In genomic region chr8:126600816-126601243, GRCm38 (mm10) we compare ENCODE assay signal across 9 mouse cellular contexts. TPM values are rescaled to one million over a fixed set of nuclear protein-coding genes. Genes with fewer than 3 reads are reported as not detected.
DNase-seq lines count a peak whose midpoint lies in the region; ATAC-seq and TF ChIP-seq lines count a peak whose summit lies in the region.
"Had no signal": no experiment of that assay in that cellular context is flagged by ENCODE, and none has a peak within 500 bp of the region (broad histone marks: within the 10 kb centered on the region; RNA-seq: fewer than 3 reads in every experiment).

No protein-coding gene starts in this region.

- H3K9me3 ChIP-seq in E14TG2a.4 (ENCODE audit: low read length) = peaks cover 16% of the 10 kb centered on the region
- H3K9me3 ChIP-seq in heart, embryonic 10.5 days = no peaks in the 10 kb centered on the region

- H3K4me1 ChIP-seq in E14TG2a.4 (replicated peaks; ENCODE audit: low read depth, low read length) = peaks cover 72% of the 10 kb centered on the region
- H3K4me1 ChIP-seq in heart, embryonic 10.5 days = peaks cover 60% of the 10 kb centered on the region

- peak; percentile 52 for DNase-seq in adrenal gland, postnatal 10 days
- DNase-seq in adrenal gland, postnatal 4 days (ENCODE audit: low spot score in 2 of 2) = no peak
- DNase-seq in heart, embryonic 10.5 days (ENCODE audit: low spot score) = no peak
- DNase-seq in kidney, postnatal 14 days = peak; percentile 90
- DNase-seq in spleen, postnatal 4 days (ENCODE audit: low spot score in 2 of 2) = no peak
- no peak for DNase-seq in ovary, postnatal 14 days (ENCODE audit: low spot score)
- DNase-seq: cerebellum, adult 2 months had no signal

- no peak for TF ChIP-seq CTCF in E14TG2a.4 (conservative IDR thresholded peaks at IDR 0.05; ENCODE audit: low read length)

- H3K27me3 ChIP-seq in E14TG2a.4 (ENCODE audit: insufficient read depth, low read length) = no peaks in the 10 kb centered on the region
- no peaks in the 10 kb centered on the region for H3K27me3 ChIP-seq in heart, embryonic 10.5 days (ENCODE audit: insufficient read depth, poor library complexity, severe bottlenecking)

- peak overlapping the region; percentile 41 for H3K4me3 ChIP-seq in E14TG2a.4 (replicated peaks; ENCODE audit: low read length)
- no peak overlapping the region for H3K4me3 ChIP-seq in heart, embryonic 10.5 days

- ATAC-seq in erythroid progenitor cell, adult 5-6 weeks (replicated peaks; ENCODE audit: low FRiP score, poor library complexity, severe bottlenecking) = no peak

- H3K27ac ChIP-seq in heart, embryonic 10.5 days = peak overlapping the region; percentile 49

- WGBS in heart, embryonic 10.5 days = 6% methylated on average over 7 of the region's 7 CpGs

- H3K36me3 ChIP-seq in E14TG2a.4 (ENCODE audit: insufficient read depth, low read length) = no peaks in the 10 kb centered on the region
- H3K36me3 ChIP-seq in heart, embryonic 10.5 days = no peaks in the 10 kb centered on the region

RNA-seq across cellular contexts. Expression of gene Irf2bp2, which starts 7.0 kb away (rescaled TPM):
- total RNA-seq in adrenal gland, postnatal 10 days (2021) = 100 to 1,000 TPM in 1 of 2 experiments, 10 to 100 TPM in 1; 91.0 to 110 TPM
- 100 to 1,000 TPM; 115 to 119 TPM for total RNA-seq in adrenal gland, postnatal 4 days (2021)
- 4.6 and 6.5 TPM in 2 replicates for polyA plus RNA-seq in heart, embryonic 10.5 days (2016; fragmentation: Nextera tagmentation; extraction: Ambion mirVana)
- 19.8 and 24.7 TPM in 2 replicates for total RNA-seq in erythroid progenitor cell, adult 5-6 weeks (2015; ENCODE audit: low replicate concordance)
- total RNA-seq in erythroid progenitor cell, adult 5-6 weeks (2017; ENCODE audit: low replicate concordance) = 8.8 and 18.0 TPM in 2 replicates

Comparison
In these comparisons a context has a peak if more than half of its experiments do, and no peak if none do; other contexts are left out.
1. DNase-seq: peak in adrenal gland, postnatal 10 days (single experiment) and kidney, postnatal 14 days (single experiment); none in adrenal gland, postnatal 4 days (0 of 2), heart, embryonic 10.5 days (single experiment), spleen, postnatal 4 days (0 of 2) and ovary, postnatal 14 days (single experiment).